Mouse (Mus musculus) gastrocnemius, postnatal 14 days (tissue): ENCODE data around the gene Siglecg. TPM values are rescaled to one million over a fixed set of nuclear protein-coding genes. Genes with fewer than 3 reads are reported as not detected.
A peak's percentile ranks its signal among the peaks of the same experiment; 100 is the strongest.

Experiments
- DNase-seq: peaks from one replicate; pipeline ENCODE4 v3.0.0; 2021; ENCODE audit warnings: mixed read lengths
- intact Hi-C: fragments of 180-260 bp; cut with DNase I; formaldehyde crosslinking; loops from one replicate; pipeline ENCODE4 v1.15.1; 2025; ENCODE audit warnings: low total_unique reads
- total RNA-seq, 2 experiments: library from RNA; stranded (reverse); gene quantifications; 2 replicates each; pipeline ENCODE4 v1.2.3; 2021

The Siglecg gene
- total RNA-seq, 2 experiments from 2014 or later: 0.08 TPM; not detected in 1

GRCm38 (mm10) chr7:43438611-43439010, 30.6 kb downstream of the Siglecg start:
- intact Hi-C loops: no loop called here
- no peak for DNase-seq

DNA sequence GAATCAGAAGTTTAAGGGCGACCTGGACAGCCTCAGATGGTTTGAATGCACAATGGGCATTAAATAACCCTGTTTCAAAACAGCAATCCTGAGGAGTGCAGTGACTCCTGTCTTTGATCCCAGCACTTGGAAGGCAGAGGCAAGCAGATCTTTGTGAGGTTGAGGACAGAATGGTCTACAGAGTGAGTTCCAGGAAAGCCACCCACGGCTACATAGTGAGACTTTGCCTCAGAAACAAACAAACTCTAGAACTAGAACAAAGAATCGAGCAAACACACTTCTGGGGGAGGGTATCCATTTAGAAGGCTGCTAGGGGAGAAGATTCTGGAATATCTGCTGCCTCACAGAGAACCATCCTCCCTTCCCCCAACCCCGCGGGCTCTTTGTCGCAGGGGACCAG, 32.5 kb downstream of the Siglecg start, which contains the start of gene Cldnd2:
TSS of gene Cldnd2 (plus strand) at position 301 of the 400 bp plus-strand sequence.
- no peak for DNase-seq
- intact Hi-C loops: no loop called here

GRCm38 (mm10) chr7:43441071-43441470, 33.1 kb downstream of the Siglecg start:
- DNase-seq: no peak
- intact Hi-C loops: no loop called here

DNA sequence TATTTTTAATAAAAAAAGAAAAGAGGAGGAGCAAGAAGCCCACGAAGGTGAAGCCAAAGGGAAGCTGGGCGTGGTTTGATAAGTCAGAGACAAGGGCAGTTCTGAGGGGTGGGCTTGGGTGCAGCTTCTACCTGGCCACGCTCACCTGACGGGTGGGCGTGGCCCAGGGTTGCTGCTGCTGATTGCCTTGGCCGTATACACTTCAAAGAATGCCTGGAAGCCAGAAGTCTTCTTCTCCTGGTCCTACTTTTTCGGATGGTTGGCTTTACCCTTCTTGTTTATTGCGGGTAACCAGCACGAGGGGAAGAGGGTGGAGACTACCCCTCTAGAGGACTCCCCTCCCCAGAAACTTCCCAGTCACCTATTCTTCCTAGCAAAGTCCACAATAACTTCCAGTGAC, 34.7 kb downstream of the Siglecg start:
- intact Hi-C loops: no loop called here
- no peak for DNase-seq

DNA sequence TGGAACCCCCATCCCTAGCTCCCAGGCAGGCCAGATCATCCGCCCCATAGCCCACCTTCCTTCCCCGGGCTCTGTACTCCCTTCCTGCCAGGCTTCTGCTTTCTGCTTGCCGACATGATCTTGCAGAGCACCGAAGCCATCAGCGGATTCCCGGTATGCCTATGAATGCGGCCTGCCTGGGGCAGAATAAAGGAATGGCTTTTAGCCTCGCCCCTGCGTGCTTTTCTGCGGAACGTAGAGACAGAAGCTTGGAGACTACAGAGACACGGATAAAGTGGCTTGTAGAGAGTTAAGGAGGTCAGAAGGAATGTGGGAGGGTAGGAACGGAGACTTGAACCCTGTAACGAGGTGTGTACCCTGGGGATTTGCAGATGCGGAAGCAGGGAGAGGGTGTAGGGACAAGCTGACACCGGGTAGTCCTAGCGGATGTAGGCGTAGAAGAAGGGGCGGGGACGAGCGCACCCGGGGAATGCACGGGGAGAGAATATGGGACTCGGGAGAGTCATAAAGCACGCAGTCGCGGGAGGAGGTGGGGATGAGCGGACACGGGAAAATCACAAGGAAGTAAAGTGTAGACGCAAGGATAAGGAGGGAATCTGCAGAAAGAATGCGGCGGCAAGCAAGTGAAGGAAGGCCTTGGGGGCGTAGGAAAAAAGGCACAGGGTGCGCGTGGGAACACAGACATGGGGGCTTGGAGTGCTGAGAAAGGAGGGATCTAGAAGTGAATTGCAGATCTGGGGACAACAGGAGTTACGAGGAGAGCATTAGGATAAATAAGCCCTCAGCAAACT, 35.3 kb downstream of the Siglecg start:
- intact Hi-C loops: no loop called here
- DNase-seq: peak; percentile 80

GRCm38 (mm10) chr7:43443917-43444293, 35.9 kb downstream of the Siglecg start, which contains the start of the genes Etfb and Gm45233:
Etfb (plus strand) TSS chr7:43444083.
Gm45233 (plus strand) TSS chr7:43444128.
- intact Hi-C loops: no loop called here

DNA sequence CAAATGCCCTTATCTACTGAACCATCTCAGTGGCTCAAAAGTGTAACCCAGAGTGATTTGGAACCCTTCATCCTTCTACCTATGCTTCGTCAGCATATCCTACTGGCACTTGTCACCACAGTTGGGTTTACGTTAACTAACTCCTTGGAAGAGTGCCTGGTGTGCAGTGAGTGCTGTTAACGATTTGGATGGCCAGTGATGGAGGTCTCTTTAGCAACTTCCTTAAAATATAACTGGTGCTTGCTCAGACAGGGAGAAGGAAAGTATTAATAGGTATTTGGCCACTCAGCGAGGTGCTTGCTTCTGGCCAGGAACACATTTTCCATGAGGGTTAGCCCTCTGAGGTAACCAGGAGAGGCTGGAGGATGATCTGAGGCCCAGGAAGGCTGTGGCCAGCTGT, 39.8 kb downstream of the Siglecg start:
- intact Hi-C loops: no loop called here
- no peak for DNase-seq

More at GRCm38 (mm10) chr7:43443917-43444293, 35.9 kb downstream of the Siglecg start, which contains the start of the genes Etfb and Gm45233:
- peak; percentile 94 for DNase-seq

GRCm38 (mm10) chr7:43448246-43448645, 40.2 kb downstream of the Siglecg start:
- intact Hi-C loops: no loop called here
- no peak for DNase-seq

DNA sequence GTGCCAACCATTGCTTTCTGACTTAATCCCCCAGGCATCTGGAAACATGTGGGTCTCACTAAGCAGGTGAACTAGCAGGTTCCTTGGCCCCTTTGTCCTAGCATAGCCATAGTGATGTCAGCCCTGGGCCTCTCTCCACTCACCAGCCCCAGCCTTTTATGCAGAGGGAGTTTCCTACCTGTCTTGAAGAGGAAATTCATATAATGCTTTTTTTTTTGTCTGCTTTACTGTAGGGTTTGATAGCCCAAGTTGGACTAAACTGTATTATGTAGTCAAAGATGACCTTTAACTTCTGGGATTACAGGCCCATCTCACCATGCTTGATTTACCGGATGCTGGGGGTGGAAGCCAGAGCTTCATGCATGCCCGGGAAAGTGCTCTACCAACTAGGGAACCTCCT, 41.8 kb downstream of the Siglecg start:
- intact Hi-C loops: no loop called here

GRCm38 (mm10) chr7:43451726-43452125, 43.7 kb downstream of the Siglecg start:
- no peak for DNase-seq
- intact Hi-C loops: no loop called here

More for the DNA sequence above, 41.8 kb downstream of the Siglecg start:
- no peak for DNase-seq

GRCm38 (mm10) chr7:43452609-43453008, 44.6 kb downstream of the Siglecg start:
- intact Hi-C loops: no loop called here
- DNase-seq: no peak

DNA sequence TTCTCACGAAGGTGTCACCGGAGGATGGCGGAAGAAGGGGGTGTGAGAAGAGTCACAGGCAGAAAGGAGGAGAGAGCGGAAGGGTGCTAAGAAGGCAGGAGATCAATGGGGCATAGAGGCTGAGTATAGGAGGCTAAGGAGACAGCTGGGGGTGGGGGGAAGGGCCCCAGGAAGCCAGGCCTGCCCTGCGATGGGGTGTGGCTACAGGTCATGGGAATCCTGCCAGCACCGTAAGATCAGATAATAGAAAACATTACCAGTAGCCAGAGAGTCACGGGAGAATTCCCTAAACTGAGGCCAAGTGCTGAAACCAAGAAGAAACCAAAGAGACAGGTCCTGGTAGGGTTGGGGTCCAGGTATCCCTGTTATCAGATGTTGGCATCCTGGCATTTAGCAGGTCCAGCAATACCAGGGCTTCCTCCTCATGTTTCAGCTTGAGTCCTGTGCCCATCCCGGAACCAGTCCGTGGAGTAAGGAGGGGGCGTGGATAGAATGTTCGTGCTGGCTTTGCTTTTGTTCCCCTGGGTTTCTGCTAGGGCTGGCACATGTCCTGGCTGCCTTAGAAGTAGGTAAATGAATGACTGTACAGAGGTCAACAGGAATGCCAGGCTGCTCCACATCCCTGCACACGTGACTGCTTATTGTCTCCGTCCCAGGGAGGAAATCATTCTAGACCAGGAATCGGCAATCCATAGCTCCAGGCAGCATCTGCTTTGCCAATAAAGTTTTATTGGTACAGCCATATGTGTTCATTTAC, 45.8 kb downstream of the Siglecg start:
- DNase-seq: no peak
- intact Hi-C loops: no loop called here

GRCm38 (mm10) chr7:43454371-43454770, 46.4 kb downstream of the Siglecg start:
- intact Hi-C loops: no loop called here
- DNase-seq: no peak

DNA sequence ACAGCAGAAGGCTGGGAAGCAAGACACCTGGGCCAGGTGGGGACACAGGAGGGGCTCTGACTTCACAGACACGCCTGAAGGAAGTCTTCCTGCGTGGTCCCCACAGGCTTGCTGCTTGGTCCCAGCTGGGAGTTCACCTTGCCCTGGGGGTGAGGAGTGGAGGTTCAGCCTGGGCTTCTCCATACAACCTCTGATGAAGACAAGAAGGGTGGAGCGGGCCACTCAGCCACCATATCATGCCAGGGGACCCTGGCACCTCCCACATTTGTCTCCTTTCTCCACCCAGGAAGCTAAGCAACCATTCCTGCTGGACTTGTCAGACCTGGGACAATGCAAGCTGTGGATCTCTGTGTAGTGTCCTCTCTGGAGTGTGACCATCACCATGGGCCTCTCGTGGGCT, 54.8 kb downstream of the Siglecg start, which contains the start of gene Vsig10l:
TSS of gene Vsig10l (plus strand) at position 301 of the 400 bp plus-strand sequence.
- DNase-seq: no peak
- intact Hi-C loops: loop anchor here (5.0 kb wide), 1 partner anchor 36 kb away; the partner anchor contains the start of gene Lim2

GRCm38 (mm10) chr7:43463976-43464375, 56.0 kb downstream of the Siglecg start:
- intact Hi-C loops: loop anchor here (5.0 kb wide), 1 partner anchor 37 kb away; the partner anchor contains the start of gene Lim2
- no peak for DNase-seq

DNA sequence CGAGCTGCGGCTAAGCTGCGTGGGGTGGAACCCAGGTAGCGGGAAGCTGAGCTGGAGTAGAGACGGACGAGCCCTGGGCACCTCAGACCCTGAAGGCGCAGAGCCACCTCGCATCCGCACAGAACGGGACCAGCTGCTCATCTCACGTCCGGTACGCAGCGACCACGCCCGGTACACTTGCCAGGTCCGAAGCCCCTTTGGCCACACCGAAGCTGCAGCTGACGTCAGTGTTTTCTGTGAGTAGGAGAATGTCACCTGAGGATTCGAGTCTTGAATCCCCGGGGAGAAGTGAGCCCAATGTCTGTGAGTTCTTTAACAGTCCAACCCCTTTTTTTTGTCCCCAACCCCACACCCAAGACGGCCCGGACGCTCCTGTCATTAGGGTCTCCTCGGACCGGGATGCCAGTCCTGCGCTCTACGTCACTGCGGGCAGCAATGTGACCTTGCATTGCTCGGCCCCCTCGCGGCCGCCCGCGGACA, 56.9 kb downstream of the Siglecg start:
- intact Hi-C loops: loop anchor here (5.0 kb wide), 1 partner anchor 38 kb away; the partner anchor contains the start of gene Lim2
- DNase-seq: no peak

DNA sequence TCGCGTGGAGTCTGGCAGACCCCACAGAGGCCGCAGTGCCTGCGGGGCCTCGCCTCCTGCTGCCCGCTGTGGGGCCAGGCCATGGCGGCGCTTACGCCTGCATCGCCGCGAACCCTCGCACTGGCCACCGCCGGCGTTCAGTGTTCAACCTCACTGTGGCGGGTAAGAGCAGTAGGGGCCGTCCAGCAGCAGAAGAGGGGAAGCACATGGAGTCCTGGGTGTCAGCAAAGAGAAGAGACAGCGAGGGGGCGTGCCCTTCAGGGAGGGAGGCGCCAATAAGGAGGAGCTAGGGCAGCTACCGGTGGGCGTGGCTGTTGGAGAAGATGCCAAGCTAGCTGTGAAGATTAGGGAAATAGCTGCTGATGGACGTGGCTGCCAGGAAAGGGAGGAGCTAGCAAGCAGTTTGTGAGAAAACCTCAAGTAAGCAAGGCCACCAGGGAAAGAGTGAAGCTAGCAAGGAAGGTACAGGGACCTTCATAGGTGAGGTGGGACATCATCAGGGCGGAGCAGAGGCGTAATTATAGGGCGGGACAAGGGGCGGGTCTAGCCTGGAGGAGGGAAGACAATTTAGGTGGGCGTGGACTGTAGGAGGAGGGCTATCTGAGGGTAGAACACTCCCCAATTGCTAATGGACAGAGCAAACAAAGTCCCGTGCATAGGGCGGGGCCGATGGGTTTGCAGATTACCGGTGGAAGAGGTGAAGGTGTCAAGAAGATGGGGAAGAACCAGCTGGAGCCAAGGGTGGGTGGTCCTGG, 57.5 kb downstream of the Siglecg start:
- peak; percentile 88 for DNase-seq
- intact Hi-C loops: no loop called here

DNA sequence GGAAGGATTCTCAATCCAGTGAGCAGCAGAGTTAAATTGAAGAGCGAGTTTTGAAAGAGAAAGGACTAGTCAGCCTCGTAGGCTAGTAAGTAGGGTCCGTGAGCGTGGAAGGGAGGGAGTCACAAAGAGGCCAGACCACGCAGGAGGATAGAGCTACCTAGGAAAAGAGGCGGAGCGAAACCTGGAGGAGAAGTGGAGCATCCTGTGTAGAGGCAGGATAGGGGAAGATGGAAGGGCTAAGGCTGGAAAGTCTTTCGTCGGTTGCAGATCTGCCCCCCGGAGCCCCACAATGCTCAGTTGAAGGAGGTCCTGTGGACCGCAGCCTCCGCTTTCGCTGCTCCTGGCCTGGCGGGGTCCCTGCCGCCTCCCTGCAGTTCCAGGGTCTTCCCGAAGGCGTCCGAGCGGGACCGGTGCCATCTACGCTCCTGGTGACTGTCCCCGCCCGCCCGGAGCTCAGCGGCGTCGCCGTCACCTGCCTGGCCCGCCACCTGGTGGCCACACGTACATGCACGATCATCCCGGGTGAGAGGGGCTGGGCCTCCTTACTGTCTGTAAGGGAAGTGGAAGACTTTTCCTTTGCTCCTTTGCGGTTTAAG, 58.2 kb downstream of the Siglecg start:
- peak; percentile 88 for DNase-seq

More for the DNA sequence above, 58.2 kb downstream of the Siglecg start:
- intact Hi-C loops: no loop called here
